ENCODE assay signal across 10 mouse cellular contexts in genomic region chr11:121517687-121518465, GRCm38 (mm10). TPM values are rescaled to one million over a fixed set of nuclear protein-coding genes. Genes with fewer than 3 reads are reported as not detected.
A peak's percentile ranks its signal among the peaks of the same experiment; 100 is the strongest.
DNase-seq lines count a peak whose midpoint lies in the region; TF ChIP-seq lines count a peak whose summit lies in the region.
"Had no signal": no experiment of that assay in that cellular context is flagged by ENCODE, and none has a peak within 500 bp of the region (broad histone marks: within the 10 kb centered on the region; RNA-seq: fewer than 3 reads in every experiment).

No protein-coding gene starts in this region.

- H3K4me1 ChIP-seq in lung, adult 2 months (ENCODE audit: control insufficient read depth, insufficient read depth, low read length) = no peaks in the 10 kb centered on the region

- no peak for TF ChIP-seq POLR2A in lung, adult 2 months (IDR thresholded peaks at IDR 0.05; ENCODE audit: borderline replicate concordance, extremely low read depth, low read depth, low read length)

- DNase-seq in gastrocnemius, adult 18-20 months (ENCODE audit: low spot score) = peak; percentile 16
- no peak for DNase-seq in gastrocnemius, postnatal 25 days
- peak; percentile 59 for DNase-seq in 416B (ENCODE audit: low read depth)
- peak; percentile 61 for DNase-seq in gonadal fat pad, adult 2 months (ENCODE audit: low read depth)
- peak; percentile 25 for DNase-seq in lung, adult 2 months
- DNase-seq in frontal cortex, postnatal 14 days (ENCODE audit: low spot score in 2 of 2) = no peak
- DNase-seq in retina, embryonic 14.5 days (ENCODE audit: low spot score) = no peak
- DNase-seq in urinary bladder, postnatal 25 days (ENCODE audit: low spot score) = no peak
- DNase-seq: cerebellum, adult 2 months; lung, embryonic 14.5 days had no signal

- peak overlapping the region; percentile 23 for H3K4me3 ChIP-seq in lung, adult 2 months (replicated peaks; ENCODE audit: extremely low read depth, low read depth, low read length)

- TF ChIP-seq CTCF in lung, adult 2 months (IDR thresholded peaks at IDR 0.05; ENCODE audit: insufficient read depth, low read length) = no peak

- 69% methylated on average over 17 of the region's 17 CpGs for WGBS in lung, adult 2 months

RNA-seq across cellular contexts. Expression of gene Zfp750, which starts 1.3 kb away (rescaled TPM):
- under 1 TPM; 0.28 to 0.37 TPM for total RNA-seq in gastrocnemius, adult 18-20 months (2021)
- under 1 TPM in 1 of 2 experiments, not detected in 1; 0.13 TPM for total RNA-seq in gastrocnemius, postnatal 25 days (2021)
- 6.7 and 13.2 TPM in 2 replicates for polyA plus RNA-seq in gonadal fat pad, adult 2 months (2012; rRNA removed)
- polyA plus RNA-seq in lung, adult 2 months (2012; rRNA removed) = 1.3 and 5.6 TPM in 2 replicates

Comparison
In these comparisons a context has a peak if more than half of its experiments do, and no peak if none do; other contexts are left out.
1. DNase-seq: peak in gastrocnemius, adult 18-20 months (single experiment), 416B (single experiment), gonadal fat pad, adult 2 months (single experiment) and lung, adult 2 months (single experiment); none in gastrocnemius, postnatal 25 days (single experiment), frontal cortex, postnatal 14 days (0 of 2), retina, embryonic 14.5 days (single experiment) and urinary bladder, postnatal 25 days (single experiment).